Mouse (Mus musculus) adrenal gland, postnatal 4 days (tissue): ENCODE results near the gene Casz1. TPM values are rescaled to one million over a fixed set of nuclear protein-coding genes. Genes with fewer than 3 reads are reported as not detected.

Experiments
- DNase-seq, 2 experiments: peaks; one replicate each; pipeline ENCODE4 v3.0.0; 2021 to 2022; ENCODE audit warnings: low spot score in 2 of 2, mixed read lengths in 2 of 2
- total RNA-seq, 2 experiments: library from RNA; stranded (reverse); gene quantifications; 2 replicates each; pipeline ENCODE4 v1.2.3; 2021

Gene Casz1
- total RNA-seq, 2 experiments from 2014 or later: 10.1 to 15.6 TPM

DNA sequence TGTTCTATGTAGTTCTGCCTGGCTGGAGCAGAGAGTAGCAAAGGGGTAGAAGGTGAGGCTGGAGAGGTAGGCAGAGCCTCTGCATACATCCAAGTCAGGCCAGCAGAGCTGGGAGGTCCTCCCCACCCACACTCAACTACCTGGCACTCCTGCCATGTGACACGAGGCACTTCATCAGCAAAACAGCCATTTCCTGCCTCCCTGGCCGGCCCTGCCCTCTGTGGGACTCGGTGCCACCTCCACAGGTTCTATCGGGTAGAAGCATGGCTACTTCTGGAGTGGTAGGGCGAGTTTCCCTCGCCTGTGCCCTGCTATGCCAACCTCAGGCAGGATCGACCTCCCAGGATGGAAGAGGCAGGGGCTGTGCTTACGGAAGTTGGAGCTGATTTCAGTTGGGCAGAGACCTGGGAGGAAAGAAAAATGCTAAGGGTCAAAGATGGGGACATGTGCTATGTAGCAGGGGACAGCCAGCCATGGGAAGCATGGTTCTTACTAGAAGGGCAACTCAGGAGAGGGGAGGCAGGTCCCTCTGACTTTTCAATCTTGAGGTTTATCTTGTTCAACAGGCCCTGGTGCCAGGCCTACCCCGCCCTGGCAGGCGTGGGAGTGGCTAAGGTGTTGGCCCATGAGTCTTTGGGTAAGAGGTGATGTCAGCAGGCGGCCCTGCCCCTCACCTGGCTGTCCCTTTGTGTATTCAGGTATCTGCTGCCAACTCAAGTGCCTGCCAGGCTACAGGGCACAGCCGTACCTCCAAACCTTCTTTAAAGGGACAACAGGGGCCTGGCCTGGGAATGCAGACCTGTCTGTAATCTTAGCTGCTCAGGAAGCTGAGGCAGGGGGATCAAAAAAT, 6.5 kb upstream of the Casz1 start:
- no peak for DNase-seq

DNA sequence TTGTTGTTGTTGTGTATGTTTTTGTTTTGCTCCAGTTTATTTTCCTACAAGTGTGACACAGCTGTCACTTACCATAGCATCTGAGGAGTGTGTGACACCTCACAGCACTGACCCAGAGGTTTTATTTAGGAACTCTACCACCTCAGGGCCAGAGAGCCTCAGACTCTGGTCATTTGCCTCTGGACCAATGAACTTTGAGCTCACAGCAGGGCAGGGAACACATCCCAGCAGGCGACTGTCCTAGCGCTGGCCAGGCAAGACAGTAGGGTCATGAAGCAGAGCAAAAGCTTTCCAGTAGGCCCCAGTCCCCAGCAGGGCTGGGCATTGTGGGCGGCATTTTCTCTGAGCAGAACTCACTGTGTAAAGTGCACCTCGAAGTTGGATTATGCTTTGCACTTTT, 1.2 kb upstream of the Casz1 start:
- no peak for DNase-seq

DNA sequence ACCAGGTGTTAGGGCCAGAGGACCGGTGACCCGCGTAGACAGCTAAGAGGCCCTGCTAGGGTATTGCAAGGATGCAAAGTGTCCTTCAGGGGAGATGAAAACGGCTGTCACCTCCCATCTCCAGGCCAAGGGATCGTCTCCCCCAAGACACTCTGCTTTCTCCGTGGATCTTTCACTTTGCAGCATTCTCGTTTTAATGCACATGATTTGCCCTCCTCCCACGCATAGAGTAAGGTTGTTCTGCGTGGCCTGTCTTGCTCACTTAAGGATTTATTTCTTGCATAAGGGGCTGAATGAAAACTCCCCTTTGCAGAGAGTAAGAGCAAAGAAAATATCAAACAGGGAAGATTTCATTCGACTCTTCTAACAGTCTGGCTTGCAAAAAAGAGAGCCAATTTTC, 593 bp upstream of the Casz1 start:
- no peak for DNase-seq

DNA sequence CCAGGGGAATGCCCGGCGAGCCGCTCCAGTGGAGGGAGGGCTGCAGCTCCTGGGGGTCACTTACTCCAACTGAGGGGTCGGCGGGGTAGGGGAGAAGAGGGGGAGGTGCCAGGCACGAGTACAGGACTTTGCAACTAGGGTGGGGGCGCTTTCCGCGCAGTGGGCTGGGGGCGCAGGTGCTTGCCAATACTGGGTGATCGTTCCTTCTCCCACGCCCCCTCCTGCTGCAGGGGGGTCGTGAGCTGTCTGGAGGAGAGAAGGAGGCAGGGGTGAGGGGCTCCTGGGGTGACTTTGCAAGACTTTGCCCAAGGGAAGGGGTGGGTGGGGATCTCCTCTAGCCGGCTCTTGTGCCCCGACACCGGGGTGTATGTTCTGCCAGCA, 541 bp downstream of the Casz1 start:
- DNase-seq: no peak

DNA sequence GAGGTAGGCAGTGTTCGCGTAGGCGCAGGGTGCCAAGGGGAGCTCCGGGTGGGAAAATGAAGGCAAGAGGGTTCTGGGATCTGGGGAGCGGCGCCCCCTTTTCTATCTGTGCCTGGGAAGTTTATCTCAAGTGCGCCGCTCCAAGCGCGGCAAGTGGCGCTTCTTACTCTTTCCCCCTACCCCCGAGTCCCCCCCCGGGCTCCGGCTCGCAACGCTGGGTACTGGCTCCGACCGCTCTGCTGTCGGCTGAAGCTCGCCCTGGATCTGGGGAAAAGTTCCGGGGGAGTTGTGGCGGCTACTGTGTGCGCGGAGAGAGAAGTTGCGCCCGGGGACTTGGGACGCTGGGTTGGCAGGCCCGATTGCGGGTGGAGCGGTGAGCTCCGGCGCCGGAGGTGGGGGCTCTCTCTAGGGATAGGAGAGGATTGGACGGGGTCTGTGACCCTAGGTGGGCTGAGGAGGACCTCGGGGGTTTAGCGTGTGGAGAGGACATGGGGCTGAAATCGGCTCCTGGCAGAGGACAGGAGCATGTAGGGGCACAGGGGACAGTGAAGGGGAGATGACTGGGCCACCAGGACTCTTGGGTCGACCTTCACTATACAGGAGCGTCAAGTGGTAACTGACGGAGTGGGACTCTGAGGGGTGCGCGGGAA, 1.1 kb downstream of the Casz1 start:
- DNase-seq: no peak

DNA sequence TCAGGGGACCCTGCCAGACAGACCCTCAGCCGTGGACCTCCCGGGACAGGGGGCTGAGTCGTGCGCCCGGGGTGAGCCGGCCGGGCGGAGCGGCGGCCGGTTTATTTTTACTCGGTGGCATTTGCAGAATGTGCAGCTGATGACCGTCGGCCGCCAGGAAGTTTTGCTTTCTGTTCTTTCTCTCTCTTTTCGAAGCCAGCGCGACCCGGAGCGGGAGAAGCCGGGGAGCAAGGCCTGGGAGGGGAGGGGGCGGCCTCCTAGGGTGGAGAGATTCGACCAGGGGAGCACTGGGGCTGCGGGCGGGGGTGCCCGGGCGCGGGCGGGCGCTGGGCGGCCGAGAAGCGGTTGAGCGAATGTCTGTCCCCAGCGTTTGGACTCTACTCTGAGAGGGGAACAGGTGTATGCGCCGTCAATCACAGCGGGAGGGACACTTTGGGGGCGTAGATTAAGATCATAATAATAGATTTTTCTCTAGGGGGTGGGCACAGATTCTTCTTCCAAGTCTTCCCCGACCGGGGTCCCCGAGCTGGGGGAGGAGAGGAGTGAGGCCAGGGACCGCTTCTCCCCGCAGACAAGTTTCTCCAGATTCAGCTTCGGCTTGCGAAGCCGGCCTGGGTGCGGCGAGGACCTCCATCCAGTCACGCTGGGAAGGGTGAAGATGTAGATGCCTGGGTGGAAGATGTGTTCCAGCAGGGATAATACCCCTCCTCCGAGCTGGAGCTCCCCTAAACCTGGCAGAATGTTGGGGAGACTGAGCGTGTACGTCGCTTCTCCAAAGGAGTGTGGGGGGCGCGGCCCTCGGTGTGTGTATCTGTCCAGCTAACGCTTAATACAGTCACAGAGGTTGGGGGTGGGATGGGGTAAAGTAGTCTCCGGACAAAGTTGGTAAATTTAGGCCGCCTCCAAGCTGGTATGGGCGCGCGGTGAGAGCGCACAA, 1.9 kb downstream of the Casz1 start:
- no peak for DNase-seq

DNA sequence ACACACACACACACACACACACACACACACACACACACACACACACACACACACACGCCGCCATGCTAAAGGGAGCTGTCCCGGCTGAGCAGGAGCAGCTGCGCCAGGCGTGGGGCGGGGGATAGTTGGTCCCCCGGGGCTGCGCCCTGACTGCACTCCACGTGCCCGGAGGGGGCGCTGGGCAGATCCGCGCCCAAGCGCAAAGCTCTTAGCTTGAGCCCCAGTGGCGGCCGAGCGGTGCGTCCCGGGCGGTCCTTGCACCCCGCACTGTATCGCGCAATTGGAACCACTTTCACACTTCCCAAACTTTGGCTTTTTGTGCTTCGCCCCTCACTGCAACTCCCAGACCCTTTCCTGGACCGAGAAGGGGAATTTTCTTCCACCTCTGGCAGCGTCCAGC, 2.6 kb downstream of the Casz1 start:
- DNase-seq: peak in 1 of 2 experiments; percentile 19

DNA sequence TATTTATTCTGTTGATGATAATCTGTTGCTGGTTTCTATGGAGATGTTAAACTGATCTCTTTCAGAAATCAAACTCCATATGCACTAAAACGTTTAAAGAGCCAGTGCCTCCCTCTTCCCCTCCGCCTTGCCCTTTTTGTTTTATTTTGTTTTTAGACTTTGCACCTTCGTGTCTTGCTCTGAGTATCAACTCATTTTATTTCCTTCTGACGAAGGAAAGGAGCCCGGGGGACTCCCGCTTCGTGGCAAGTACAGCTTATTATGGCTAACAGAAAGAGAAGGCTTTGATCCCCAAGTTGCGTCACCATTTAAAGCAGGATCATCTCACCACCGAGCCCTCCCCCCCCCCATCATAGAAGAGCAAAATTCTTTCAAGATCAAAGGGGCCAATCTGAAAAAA, 3.2 kb downstream of the Casz1 start:
- no peak for DNase-seq

DNA sequence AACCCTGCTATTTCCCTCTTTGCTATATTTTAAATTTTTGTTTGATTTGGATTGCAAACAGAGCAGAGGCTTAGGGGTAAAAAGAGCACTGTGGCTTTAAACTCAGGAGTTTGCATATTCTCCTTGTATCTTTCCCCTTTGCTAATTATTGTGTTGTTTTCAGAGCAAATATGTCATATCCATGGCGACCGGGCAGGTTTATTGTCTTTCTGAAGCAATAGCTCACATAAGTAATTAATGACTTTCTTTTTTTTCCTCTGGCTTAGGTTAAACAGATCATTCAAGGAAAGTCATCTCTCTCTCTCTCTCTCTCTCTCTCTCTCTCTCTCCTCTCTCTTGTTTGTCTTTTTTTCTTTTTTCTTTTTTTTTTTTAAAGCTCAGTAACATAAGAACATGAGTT, 4.6 kb downstream of the Casz1 start:
- DNase-seq: no peak

DNA sequence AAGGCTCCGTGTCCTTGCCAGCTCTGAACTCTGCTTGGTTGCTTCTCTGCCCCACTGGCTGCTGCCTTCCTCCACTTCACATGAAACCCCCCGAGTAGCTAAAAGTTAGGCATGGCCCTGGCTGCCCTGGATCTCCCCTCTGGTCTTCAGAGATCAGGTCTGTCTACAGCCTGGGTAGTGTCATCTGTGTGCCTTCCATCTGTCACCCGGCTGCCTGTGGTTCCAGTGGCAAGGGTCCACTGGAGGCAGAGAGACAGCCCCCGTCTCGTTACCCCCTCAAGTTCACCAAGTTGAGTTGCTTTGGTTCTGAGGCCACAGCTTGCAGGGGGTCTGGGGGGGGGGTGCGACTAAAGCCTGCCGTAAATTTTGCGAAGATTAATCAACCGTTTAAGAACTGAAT, 6.5 kb downstream of the Casz1 start:
- DNase-seq: no peak

DNA sequence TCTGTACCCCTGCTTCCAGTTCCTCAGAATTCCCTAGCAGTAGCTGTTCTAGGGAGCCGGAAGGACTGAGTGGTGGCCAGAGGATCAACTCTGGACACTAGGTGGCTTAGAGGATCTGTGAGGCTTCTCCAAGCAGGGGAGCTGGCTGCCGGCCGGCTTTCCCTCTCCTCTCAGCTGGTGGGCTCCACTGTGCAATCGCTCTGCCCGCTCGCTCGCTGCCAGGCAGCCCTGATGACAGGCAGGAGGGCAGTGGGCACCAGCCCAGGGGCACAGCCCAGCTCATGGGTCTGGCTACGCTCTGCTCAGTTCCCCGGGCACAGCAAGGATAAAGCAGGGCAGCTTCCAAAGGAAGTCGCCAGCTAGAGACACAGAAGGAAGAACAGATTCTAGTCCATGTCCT, 7.7 kb downstream of the Casz1 start:
- no peak for DNase-seq

DNA sequence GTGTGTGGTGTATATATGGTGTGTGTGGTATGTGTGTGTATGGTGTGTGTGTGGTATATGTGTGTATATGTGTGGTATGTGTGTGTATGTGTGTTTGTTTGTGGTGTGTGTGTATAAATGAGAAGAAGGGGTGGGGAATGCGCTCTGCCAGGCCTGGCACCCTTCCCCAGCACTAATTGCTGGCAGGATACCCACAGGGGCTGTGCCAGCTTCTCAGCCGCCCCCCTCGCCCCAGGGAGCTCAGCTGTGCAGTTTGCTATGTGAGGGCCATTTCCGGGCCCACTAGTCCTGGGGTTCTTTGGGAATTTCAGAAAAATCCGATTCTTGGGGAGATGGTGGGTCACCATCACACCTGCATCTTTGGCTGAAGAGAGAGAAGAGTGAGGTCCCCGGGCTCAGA, 9.0 kb downstream of the Casz1 start:
- no peak for DNase-seq

DNA sequence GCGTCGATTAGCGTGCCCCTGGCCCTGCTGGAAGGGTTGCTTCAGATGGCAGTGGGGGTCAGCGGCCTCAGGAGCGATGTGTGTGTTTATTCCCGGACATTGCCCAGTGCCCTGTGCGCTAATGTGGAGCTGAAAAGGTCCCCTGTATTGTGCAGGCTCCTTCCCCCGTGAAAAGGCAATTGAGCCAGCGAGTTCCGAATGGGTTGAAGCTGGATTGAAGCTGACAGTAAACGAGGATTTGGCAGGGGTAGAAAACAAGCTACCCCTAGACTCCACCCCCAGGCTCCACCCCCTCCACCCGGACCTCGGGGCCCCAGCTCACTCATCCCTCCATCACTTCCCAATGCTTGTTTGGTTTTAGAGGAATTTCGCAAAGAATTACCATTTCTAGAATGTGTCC, 12.3 kb downstream of the Casz1 start:
- no peak for DNase-seq

DNA sequence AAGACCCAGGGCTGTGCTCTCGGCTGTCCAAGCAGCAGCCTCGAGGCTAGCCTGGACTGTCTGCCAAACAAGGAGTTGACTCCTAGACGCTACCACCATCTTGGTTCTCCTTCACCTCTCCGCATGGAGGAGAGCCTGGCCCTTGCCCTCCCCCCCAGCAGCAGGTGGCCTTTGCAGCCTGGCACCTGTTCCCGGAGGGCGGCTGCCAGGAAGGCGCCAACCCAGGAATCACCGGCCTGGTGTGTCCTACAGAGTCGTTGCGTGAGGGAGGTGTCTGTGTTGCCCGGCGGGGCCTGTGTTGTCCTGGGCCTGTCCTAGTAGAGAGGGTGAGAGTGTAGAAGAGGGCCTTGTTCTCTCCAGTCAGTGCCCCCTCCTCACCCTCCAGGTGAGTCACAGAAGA, 13.9 kb downstream of the Casz1 start:
- no peak for DNase-seq

DNA sequence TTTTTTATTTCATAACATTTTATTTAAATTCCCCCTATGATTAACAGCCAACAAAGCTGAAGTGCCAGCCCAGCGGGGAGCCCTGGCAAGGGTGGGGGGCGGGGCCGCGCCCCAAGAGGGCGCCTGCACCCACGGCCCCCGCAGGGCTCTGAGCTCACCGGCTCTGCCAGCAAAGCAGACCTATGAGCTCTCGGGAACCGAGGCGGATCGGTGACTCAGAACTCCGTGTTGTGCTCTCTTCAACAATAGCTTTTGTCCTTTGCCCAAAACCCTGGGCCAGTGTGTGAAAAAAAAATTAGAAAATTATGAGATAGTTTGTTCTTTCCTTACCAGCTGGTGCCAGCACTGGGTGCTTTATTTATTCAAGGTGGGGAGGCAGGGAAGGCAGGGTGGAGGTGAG, 15.9 kb downstream of the Casz1 start:
- DNase-seq: no peak

DNA sequence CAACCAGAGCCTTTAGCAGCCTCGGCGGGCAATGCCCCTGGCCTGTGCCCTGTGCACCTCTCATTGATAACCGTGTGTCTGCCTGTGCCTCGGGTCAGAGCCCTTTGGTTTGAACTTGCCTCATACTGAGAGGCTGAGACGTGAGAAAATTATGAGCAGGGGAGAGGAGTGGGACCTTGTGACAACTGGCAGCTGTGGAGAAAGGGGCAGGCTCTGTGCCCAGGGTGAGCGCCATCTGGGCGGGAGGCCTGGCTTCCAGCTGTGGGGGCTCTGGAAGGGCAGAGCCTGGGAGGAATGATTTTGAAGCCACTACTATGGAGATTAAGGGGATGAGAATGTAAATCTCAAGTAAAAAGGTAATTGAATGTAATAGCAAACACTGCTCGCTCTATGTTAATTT, 19.1 kb downstream of the Casz1 start:
- no peak for DNase-seq

DNA sequence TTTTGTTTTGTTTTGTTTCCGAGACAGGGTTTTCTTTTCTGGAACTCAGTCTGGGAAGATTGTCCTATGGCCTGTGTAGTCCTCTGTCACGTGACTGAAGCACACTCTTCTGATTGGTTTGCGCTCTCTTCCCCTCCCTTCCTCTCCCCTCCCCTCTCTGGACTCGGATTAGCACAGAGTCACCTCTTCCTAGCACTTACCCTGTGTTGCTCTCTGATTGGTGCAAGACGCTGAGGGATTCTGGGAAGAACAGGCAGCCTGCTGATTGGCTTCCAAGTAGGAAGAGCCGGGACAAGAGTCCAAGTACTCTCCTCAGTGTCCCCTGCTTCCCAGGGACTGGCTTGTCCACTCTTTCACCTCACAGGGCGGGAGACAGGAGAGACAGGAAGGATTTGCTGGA, 26.1 kb downstream of the Casz1 start:
- no peak for DNase-seq

DNA sequence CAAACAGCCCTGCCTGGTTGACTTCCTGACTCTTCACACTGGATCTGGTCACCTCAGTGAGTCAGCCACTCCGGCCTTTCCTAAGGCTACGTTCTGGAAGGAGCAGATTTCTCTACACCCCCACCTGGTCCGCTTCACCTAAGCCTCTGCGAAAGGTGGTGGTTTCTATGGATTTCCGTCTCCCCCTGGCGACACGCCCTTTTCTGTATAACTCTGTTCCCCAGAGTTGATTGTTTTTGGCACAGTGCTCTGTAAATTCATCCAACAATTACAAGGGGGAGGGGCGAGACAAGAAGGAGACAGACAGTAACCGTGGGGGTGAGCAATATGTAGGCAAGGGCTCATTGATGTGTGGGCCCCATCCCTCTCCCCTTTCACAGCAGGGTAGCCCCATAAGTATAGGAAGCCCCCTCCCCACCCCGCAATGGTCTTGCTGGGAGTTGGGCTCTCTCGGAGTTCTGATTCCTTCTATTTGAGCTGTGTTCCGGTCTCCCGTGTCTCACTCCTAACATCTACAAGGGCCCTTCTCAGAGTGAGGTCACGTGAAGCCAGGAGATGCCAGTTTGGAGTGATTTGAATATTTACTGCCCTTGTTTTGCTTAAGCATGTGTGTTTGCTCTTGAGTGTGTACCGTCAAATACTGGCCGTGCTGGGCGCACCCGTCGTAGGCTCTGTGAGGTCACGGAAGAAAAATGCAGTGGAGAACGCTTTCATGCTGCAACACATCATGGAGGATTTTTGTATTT, 29.2 kb downstream of the Casz1 start:
- DNase-seq: no peak

DNA sequence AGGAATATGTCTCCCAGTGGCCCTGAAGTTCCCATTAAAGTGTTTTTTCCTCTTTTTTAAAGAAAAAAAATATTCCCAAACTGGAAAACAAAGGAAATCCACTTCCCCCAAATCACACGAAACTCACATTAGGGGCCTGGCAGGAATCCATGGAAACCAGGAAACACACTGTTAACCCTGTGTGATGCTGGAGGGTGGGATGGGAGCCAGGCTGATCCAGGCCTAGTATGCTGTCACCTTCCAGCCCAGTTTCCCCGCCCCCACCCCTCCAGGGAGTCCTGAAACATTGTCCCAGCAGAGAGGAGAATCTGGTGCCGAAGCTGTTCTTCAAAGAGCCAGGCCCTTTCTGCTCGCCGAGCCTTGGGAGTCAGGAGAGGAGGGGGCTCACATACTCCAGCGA, 32.2 kb downstream of the Casz1 start:
- DNase-seq: no peak

DNA sequence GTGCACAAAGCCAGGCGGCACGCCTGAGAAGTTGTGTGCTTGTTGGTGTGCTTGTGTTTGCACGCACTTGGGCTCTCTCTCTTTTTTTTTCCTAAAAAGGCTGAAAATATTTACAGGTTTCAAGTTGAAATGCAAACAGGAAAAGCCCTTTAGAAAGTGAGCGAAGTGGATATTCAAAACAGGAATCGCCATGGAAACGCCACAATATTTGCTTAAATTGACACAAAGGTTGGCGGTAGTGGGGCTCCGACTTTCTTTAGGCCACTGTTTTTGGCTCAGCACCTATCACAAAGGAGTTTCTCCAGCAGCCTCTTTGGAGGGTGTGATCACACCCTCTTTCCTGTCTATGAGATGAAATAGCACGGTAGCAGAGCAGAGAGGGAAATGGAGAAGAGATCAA, 32.8 kb downstream of the Casz1 start:
- no peak for DNase-seq

DNA sequence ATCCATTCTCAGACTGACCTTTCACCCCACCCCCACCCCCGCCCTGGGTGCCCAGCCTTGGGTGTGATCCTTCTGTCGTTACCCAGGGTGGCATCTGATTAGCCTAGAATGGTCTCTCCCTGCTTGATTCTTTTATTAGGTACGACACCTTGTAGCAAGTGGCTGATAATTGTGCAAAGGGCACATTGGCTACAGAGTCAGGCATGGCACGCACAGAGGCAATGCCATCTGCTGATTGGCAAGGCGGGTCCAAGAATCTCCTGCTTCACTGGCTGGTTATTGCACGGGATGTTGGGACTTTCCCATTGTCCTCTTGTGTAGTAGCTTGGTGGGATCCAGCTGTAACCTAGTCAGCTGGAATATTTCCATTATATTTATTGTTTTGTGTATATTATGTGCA, 33.4 kb downstream of the Casz1 start:
- DNase-seq: no peak
